Mouse (Mus musculus) testis, postnatal 14 days (tissue): Measurements from ENCODE around the gene Celf2.

Experiments
- DNase-seq: peaks from one replicate; pipeline ENCODE4 v3.0.0; 2021; ENCODE audit warnings: low spot score

Gene Celf2

DNA sequence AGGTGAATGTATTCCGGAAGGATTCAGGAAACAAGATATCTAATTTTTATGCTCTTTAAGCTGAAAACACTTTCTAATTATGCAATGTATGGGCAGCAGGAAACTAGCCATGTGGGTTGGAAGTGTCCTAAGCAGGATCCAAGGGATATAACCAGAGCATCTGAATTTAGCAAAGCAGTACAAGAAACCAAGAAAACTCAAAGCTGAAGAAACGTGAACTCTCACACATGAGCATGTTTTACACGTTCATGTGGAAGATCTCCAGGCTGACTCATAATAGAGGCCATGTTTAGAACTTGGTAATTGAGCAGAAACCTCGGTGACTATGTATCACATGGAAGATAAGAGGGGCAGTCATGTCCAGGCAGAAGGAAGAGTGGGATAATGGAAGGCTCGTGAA lies 120.1 kb downstream of the Celf2 start:
- no peak for DNase-seq

- no peak for DNase-seq
These were observed 130.6 kb downstream of the Celf2 start for GRCm38 (mm10) chr2:7378736-7379135.

DNA sequence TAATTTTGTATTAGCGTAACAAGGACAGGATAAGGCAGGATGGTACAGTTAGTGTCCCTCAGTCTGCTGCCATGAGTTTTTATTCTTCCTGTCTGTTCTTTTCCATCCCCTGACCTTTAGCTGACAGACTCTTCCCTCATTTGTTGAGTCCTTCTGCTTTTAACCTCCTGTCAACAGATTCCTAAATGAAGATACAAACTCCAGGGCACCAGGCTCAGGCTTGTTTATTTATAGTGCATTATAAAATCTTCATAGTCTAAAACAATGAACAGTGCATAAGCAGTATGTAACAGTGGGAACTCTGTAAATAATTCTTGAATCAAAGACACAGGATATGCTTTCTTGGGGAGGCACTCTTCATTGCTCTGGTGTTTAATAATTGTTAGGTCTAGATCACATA lies 131.5 kb downstream of the Celf2 start:
- no peak for DNase-seq

DNA sequence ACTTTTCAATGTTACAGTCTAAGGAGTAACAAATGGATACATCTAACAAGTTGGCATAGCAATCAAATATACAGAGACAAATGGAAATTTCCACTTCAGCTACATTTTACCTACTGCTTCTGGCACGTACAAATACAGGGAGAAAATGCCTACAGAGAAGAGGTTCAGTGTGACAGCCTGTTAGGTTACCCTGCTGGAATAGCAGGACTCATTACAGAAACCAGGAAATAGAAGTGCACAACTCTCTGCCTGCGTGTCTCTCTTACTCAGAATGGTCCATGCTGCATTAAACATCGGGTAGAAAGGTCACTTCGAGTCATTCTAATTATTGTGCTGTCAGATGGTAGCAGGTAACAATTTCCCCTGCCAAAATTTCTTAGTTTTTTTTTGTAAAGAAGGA lies 141.6 kb downstream of the Celf2 start:
- DNase-seq, result no peak

DNA sequence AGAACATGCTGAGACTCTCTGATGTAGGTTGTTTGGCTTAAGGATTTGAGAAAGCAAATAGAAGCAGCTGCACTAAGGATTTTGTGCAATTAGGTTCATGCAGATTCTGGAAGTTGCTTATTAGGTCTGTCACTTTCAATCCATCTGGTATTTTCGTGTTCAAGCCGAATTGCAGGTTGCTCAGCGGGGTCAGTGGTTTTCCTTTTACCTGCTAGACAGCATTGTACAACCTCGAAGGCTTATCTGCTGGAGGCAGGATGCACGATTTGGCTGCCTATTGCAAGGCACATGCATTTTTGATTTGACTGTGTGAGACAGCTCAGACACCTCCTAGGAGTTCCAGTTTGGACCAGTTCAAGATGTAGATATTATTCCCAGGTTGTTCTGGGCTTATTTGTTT lies 149.8 kb downstream of the Celf2 start:
- no peak for DNase-seq

DNA sequence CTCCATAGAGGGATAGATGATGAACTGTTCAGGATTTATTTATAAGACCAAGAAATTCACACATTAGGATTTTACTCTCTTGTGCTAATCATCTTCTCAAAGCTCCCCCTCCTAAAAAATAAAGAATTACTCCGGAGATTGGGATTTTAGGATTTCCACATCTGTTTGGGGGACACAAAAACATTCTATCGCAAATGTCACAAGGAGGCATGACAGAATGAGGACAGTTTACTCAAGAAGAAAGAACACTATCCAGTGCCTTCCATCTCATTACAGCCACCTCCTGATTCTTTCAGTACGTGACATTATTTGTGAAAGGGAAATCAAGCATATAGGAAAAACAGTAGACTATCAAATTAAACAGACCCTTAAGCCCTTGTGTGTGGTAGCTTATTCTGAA lies 150.5 kb downstream of the Celf2 start:
- DNase-seq, result no peak

DNA sequence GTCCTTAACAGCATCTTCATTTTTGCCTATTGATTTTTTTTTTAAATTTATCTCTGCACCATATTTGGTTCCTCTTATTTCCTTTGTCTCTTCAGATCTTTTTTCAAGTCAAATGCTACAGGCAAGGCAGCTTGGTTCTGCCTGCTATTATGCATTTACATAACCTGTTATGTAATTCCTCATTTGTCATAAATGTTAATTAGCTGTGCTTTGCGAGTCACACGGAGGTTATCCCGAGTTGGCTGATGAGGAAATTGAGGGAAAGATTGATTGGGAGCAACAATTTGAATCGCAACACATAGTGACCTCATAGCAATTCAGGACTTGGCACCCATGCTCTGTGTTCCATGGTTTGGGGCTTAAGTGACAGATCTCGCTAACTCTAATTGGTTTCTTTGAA lies 158.1 kb downstream of the Celf2 start:
- DNase-seq, result no peak

- DNase-seq, result no peak
These were observed 162.5 kb downstream of the Celf2 start for GRCm38 (mm10) chr2:7346703-7347461.

GRCm38 (mm10) chr2:7344951-7345350 lies 164.4 kb downstream of the Celf2 start:
- no peak for DNase-seq

DNA sequence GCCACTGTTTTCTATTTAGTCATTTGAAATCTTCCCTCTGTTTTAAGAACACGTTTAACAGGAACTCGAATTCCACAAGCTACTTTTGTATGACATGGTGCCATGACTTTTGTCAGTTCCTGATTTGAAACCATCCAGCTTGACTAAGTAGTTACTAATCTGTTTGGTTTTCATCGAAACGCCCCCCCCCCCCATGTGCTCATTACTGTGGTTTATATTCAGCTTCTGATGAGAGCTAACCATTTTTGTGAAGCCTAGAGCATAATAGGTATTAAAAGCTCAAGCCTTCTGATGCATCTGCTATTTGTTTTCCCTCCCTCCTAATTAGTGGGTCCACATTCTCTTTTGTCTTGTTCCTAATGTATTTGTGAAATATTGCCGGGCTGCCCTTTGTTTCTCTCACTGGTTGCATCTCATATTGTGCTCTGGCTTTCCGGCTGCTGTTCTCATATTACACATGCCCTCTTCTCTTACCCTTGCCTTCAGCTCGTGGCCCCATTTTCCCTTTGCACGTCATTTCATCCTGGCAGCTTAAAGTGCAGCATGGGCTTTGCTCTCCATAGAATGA lies 166.4 kb downstream of the Celf2 start:
- no peak for DNase-seq

- no peak for DNase-seq
These were observed 174.5 kb downstream of the Celf2 start for GRCm38 (mm10) chr2:7334846-7335245.

GRCm38 (mm10) chr2:7328018-7328899 lies 181.1 kb downstream of the Celf2 start:
- no peak for DNase-seq

- DNase-seq, result no peak
These were observed 189.6 kb downstream of the Celf2 start for GRCm38 (mm10) chr2:7319760-7320159.

GRCm38 (mm10) chr2:7311776-7312175 lies 197.6 kb downstream of the Celf2 start:
- DNase-seq, result no peak

- no peak for DNase-seq
These were observed 198.6 kb downstream of the Celf2 start for GRCm38 (mm10) chr2:7310840-7311182.

DNA sequence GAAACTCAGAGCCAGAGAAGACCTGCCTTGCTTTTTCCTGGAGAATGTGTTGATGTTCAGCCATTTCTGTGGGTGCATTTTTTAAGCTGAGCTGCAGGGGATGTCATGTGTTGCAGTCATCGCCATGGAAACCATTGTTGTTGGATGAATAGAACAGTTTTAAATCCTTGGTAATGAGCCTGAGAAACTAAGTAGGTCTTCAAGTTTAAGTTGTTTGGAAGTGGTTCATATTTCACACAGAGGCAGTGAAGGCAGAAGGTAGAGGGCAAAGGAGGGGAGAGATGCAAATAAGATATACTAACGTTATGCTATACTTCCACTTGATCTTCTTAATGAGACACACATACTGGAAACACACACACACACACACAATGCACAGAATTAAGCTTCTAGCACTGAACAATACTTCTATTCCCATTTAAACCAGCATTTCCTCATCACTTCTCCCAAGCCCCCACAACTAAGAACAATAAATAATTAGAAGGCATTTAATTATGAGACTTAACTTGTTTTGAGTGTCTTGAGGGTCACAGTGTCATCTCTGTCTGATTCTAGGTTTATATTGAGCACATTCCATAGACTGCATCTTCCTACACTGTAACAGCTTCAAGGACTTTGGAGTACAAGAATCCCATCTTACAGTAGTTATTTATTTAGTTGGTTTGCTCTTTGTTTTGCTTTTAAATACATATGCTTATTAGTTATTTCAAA lies 199.1 kb downstream of the Celf2 start:
- no peak for DNase-seq

DNA sequence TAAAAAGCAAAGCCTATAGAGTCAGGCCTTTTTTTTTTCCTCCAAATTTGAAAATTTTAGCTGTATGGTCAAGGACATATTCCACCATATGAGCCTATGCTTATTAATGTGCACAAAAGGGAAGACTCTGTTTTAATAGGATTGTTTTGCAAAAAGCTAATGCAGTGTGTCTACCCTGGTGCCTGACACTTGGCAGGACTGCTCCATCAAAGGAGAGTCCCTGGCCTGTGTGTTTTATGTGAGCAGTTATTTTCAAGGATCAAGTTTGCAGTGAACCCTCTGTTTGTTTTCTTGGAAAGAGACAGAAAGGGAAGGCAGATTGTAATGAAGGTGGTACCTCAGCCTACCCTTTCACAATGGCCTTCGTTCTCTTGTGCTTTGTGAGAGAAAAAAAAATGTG lies 200.0 kb downstream of the Celf2 start:
- DNase-seq, result no peak

GRCm38 (mm10) chr2:7308731-7309130 lies 200.6 kb downstream of the Celf2 start:
- no peak for DNase-seq

- DNase-seq, result no peak
These were observed 221.9 kb downstream of the Celf2 start for GRCm38 (mm10) chr2:7287434-7287833.

DNA sequence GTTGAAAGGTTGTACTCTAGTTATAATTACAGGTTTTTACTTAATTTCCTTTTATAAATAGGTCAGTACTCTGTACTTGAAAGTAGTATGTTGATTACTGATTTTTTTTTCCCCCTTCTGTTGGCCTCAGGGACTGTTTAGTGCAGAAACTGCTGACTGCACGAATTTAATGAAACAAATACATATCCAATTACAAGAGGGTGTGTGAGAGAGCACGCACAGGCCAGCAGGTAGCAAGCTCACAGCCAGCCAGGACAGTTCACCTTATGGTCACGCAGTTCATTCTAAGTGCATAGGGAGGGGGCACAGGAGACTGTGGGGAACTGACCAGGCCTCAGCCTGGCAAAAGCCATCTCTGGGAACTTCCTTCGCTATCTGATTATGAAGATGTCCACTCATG lies 236.1 kb downstream of the Celf2 start:
- no peak for DNase-seq

GRCm38 (mm10) chr2:7270051-7270450 lies 239.3 kb downstream of the Celf2 start:
- peak; percentile 4 for DNase-seq

GRCm38 (mm10) chr2:7267166-7267565 lies 242.2 kb downstream of the Celf2 start:
- DNase-seq, result no peak
